Mouse (Mus musculus) limb, embryonic 15.5 days (tissue): ENCODE data around the gene Nudt2. TPM values are rescaled to one million over a fixed set of nuclear protein-coding genes. Genes with fewer than 3 reads are reported as not detected.

Source experiments
- ATAC-seq: fragments of 200-750 bp; cut with Nextera tagmentation; 2 replicates; pipeline ENCODE4 v1.8.0; 2017; ENCODE audit warnings: low read depth, moderate TSS enrichment; ENCODE audit not compliant: insufficient number of reproducible peaks, low FRiP score, low TSS enrichment
- H3K27ac ChIP-seq: fragments of 300-500 bp; sonication (generic); 2 replicates; pipeline ENCODE4 v1.5.1; 2015; ENCODE audit warnings: moderate library complexity, mild to moderate bottlenecking, inconsistent platforms
- H3K27me3 ChIP-seq: fragments of 300-500 bp; sonication (generic); 2 replicates; pipeline ENCODE4 v1.6.1; 2015; ENCODE audit warnings: inconsistent platforms
- H3K36me3 ChIP-seq: fragments of 300-500 bp; sonication (generic); 2 replicates; pipeline ENCODE4 v1.6.1; 2015; ENCODE audit warnings: inconsistent platforms
- H3K4me1 ChIP-seq: fragments of 300-500 bp; sonication (generic); 2 replicates; pipeline ENCODE4 v1.6.1; 2015; ENCODE audit warnings: inconsistent platforms
- H3K4me2 ChIP-seq: fragments of 300-500 bp; sonication (generic); 2 replicates; pipeline ENCODE4 v1.6.1; 2015; ENCODE audit warnings: mild to moderate bottlenecking, inconsistent platforms
- H3K4me3 ChIP-seq: fragments of 300-500 bp; sonication (generic); 2 replicates; pipeline ENCODE4 v1.5.1; 2015; ENCODE audit warnings: mild to moderate bottlenecking, inconsistent platforms
- H3K9ac ChIP-seq: fragments of 300-500 bp; sonication (generic); 2 replicates; pipeline ENCODE4 v1.6.1; 2015; ENCODE audit warnings: inconsistent platforms
- H3K9me3 ChIP-seq: fragments of 300-500 bp; sonication (generic); 2 replicates; pipeline ENCODE4 v1.6.1; 2016; ENCODE audit warnings: inconsistent platforms
- WGBS: fragments of 180-500 bp; shearing (Covaris S2); methylation state at CpG from one replicate; pipeline ENCODE4 v1.1.7; 2015; 5-methylcytosine and 5-hydroxymethylcytosine counted together
- polyA plus RNA-seq: library from polyadenylated mRNA; unstranded; fragments of >200 nt; fragmentation: Nextera tagmentation; extraction: Ambion mirVana; gene quantifications from 2 replicates; pipeline ENCODE4 v1.2.1, GENCODE M21; 2015

Nudt2 gene
- polyA plus RNA-seq, 1 experiment from 2014 or later: 45.5 TPM

GRCm38 (mm10) chr4:41497046-41497445 lies 32.1 kb downstream of the Nudt2 start:
- peak overlapping the region; percentile 33; the same call in 1 of the 2 replicates for H3K4me3 ChIP-seq
- 55% methylated on average over 5 of the region's 5 CpGs for WGBS
- H3K4me2 ChIP-seq: 0 out of 2 replicates have a peak overlapping the region, but pooled peaks have one; percentile 60
- H3K9ac ChIP-seq: no peak overlapping the region
- peaks cover 80% of the 10 kb centered on the region for H3K27me3 ChIP-seq
- H3K4me1 ChIP-seq: peaks cover 36% of the 10 kb centered on the region
- no peak for ATAC-seq
- no peaks in the 10 kb centered on the region for H3K9me3 ChIP-seq
- H3K27ac ChIP-seq: no peak overlapping the region
- H3K36me3 ChIP-seq: no peaks in the 10 kb centered on the region

GRCm38 (mm10) chr4:41497579-41497978 lies 32.6 kb downstream of the Nudt2 start:
- Histone ChIP-seq H3K36me3 (no peaks in the 10 kb centered on the region), H3K4me3 (peak overlapping the region; percentile 33), H3K4me1 (peaks cover 41% of the 10 kb centered on the region), H3K4me2 (peak overlapping the region; percentile 60), H3K9ac (0 out of 2 replicates have a peak overlapping the region, but pooled peaks have one; percentile 4), H3K27ac (no peak overlapping the region), H3K9me3 (no peaks in the 10 kb centered on the region), H3K27me3 (peaks cover 86% of the 10 kb centered on the region)
- WGBS: 7% methylated on average over 34 of the region's 34 CpGs
- ATAC-seq: no peak

DNA sequence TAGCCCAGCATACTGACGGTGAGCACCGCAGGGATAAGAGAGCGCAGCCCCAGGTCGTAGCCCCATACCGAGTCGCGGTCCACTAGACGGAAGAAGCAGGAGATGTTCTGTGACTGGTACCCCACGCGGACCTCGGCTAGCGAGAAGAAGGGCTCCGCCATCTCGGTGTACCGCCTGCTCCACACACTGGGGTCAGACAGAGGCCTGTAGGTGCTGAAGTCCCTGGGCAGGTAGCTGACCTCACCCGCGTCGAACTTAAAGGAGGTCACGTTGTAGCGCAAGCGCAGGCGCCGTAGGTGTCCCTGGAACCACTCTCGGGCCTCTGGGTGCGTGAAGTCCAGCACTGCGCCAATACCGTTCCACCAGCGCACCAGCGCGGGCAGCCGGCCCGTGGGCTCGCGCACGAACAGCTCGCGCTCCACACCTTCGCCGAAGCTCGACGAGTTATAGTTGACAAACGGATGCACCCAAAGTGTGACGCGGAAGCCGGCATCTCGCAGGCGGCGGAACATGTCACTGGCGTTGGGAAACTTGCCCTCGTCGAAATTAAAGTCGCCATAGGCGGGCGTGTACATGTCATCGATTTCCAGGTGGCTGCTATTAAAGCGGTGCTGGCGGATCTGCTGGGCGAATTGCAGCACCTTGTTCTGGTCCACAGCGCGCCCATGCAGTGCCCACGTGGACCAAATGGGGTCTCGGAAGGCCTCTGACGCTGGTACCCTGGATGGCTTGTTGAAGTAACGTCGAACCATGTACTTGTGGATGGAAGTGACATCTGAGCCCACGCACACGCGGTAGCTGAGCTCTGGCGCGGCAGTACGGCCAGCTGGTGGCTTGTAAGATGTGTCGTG lies 33.3 kb downstream of the Nudt2 start:
- no peak for ATAC-seq
- Histone ChIP-seq H3K9me3 (no peaks in the 10 kb centered on the region), H3K9ac (no peak overlapping the region), H3K27me3 (peaks cover 85% of the 10 kb centered on the region), H3K36me3 (no peaks in the 10 kb centered on the region), H3K4me3 (peak overlapping the region; percentile 33), H3K4me2 (peak overlapping the region; percentile 60), H3K4me1 (peaks cover 46% of the 10 kb centered on the region), H3K27ac (no peak overlapping the region)
- WGBS: 12% methylated on average over 72 of the region's 72 CpGs

DNA sequence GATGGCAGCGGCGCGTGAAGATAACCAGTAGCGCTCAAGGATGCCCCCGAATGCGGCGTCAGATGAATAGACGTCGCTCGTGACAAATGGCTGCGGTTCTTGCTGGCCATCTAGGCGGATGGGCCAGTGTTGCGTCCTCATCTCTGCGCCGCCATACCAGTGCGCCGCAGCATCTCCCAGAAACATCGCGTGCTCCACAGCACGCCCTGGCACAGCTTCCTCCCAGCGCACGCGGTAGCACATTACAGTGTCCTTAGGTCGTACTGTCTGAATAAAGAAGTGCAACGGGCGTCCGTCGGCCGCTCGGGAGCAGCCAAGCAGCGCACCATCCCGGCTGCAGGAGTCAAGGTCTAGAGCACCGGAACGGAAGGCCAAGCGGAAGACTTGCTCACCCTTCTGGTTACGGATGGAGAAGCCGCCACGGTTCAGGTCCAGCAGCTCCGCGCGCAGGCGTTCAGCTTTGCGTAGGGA lies 34.0 kb downstream of the Nudt2 start:
- no peaks in the 10 kb centered on the region for H3K9me3 ChIP-seq
- ATAC-seq: no peak
- no peaks in the 10 kb centered on the region for H3K36me3 ChIP-seq
- H3K4me2 ChIP-seq: peak overlapping the region; percentile 60
- H3K4me3 ChIP-seq: peak overlapping the region; percentile 33
- WGBS: 11% methylated on average over 43 of the region's 43 CpGs
- peaks cover 85% of the 10 kb centered on the region for H3K27me3 ChIP-seq
- peaks cover 46% of the 10 kb centered on the region for H3K4me1 ChIP-seq
- H3K9ac ChIP-seq: no peak overlapping the region
- H3K27ac ChIP-seq: no peak overlapping the region

- Histone ChIP-seq H3K4me3 (no peak overlapping the region), H3K4me1 (peaks cover 46% of the 10 kb centered on the region), H3K27ac (no peak overlapping the region), H3K9me3 (no peaks in the 10 kb centered on the region), H3K9ac (no peak overlapping the region), H3K27me3 (peaks cover 85% of the 10 kb centered on the region), H3K4me2 (no peak overlapping the region), H3K36me3 (no peaks in the 10 kb centered on the region)
- WGBS: 61% methylated on average over 8 of the region's 8 CpGs
- no peak for ATAC-seq
Measured at GRCm38 (mm10) chr4:41499619-41500018, 34.7 kb downstream of the Nudt2 start.

- peaks cover 79% of the 10 kb centered on the region for H3K27me3 ChIP-seq
- no peak for ATAC-seq
- H3K4me1 ChIP-seq: peaks cover 45% of the 10 kb centered on the region
- WGBS: 65% methylated on average over 4 of the region's 4 CpGs
- no peak overlapping the region for H3K4me3 ChIP-seq
- no peak overlapping the region for H3K27ac ChIP-seq
- H3K9ac ChIP-seq: no peak overlapping the region
- no peaks in the 10 kb centered on the region for H3K9me3 ChIP-seq
- H3K4me2 ChIP-seq: no peak overlapping the region
- no peaks in the 10 kb centered on the region for H3K36me3 ChIP-seq
Measured at GRCm38 (mm10) chr4:41500787-41501186, 35.8 kb downstream of the Nudt2 start.

GRCm38 (mm10) chr4:41502171-41502940 lies 37.4 kb downstream of the Nudt2 start:
- Histone ChIP-seq H3K9me3 (no peaks in the 10 kb centered on the region), H3K36me3 (no peaks in the 10 kb centered on the region), H3K4me3 (peak overlapping the region; percentile 43), H3K27me3 (peaks cover 71% of the 10 kb centered on the region), H3K4me1 (peaks cover 48% of the 10 kb centered on the region), H3K4me2 (peak overlapping the region; percentile 67), H3K9ac (peak overlapping the region; percentile 33; the same call in 1 of the 2 replicates), H3K27ac (peak overlapping the region; percentile 47)
- ATAC-seq: peak; percentile 50
- WGBS: 10% methylated on average over 20 of the region's 20 CpGs

GRCm38 (mm10) chr4:41502986-41503412 lies 38.0 kb downstream of the Nudt2 start, which contains the start of gene AI464131:
Gene AI464131, minus strand, starts transcription at chr4:41503076.
- H3K4me2 ChIP-seq: peak within 1 kb of the TSS; percentile 67
- WGBS: 1% methylated on average over 18 of the region's 18 CpGs
- peak within 1 kb of the TSS; percentile 47 for H3K27ac ChIP-seq
- H3K9ac ChIP-seq: peak within 1 kb of the TSS; percentile 33; the same call in 1 of the 2 replicates
- H3K4me3 ChIP-seq: peak within 1 kb of the TSS; percentile 43
- peaks cover 71% of the 10 kb centered on the region for H3K27me3 ChIP-seq
- peak; percentile 93 for ATAC-seq
- no peaks in the 10 kb centered on the region for H3K9me3 ChIP-seq
- no peaks in the 10 kb centered on the region for H3K36me3 ChIP-seq
- H3K4me1 ChIP-seq: peaks cover 47% of the 10 kb centered on the region

- peaks cover 35% of the 10 kb centered on the region for H3K4me1 ChIP-seq
- WGBS: 72% methylated on average over 5 of the region's 5 CpGs
- H3K36me3 ChIP-seq: no peaks in the 10 kb centered on the region
- no peak for ATAC-seq
- H3K27ac ChIP-seq: no peak overlapping the region
- H3K9ac ChIP-seq: no peak overlapping the region
- no peaks in the 10 kb centered on the region for H3K9me3 ChIP-seq
- no peak overlapping the region for H3K4me2 ChIP-seq
- no peak overlapping the region for H3K4me3 ChIP-seq
- peaks cover 66% of the 10 kb centered on the region for H3K27me3 ChIP-seq
Measured at GRCm38 (mm10) chr4:41504325-41504724, 39.4 kb downstream of the Nudt2 start.

DNA sequence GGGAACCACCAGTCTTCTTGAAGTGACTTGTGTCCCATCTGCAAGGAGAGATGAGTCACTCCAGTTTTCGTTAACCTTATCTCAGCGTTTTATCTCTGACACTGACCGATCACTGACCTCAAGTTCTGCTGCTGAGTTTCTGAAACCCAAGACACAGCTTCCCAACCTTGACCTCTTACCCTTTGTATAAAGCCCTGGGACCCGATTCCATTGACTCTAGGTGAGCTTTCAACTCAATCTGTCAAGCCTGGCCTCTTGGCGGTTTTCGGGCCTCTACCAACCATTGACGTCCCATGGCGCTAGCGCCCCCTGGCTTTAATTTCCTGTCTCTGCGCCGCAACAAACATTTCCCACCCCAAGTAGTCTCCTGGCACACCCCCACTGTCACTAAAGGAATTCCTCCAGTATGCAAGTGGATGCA lies 40.2 kb downstream of the Nudt2 start:
- no peaks in the 10 kb centered on the region for H3K36me3 ChIP-seq
- H3K4me2 ChIP-seq: no peak overlapping the region
- no peaks in the 10 kb centered on the region for H3K9me3 ChIP-seq
- ATAC-seq: no peak
- peaks cover 32% of the 10 kb centered on the region for H3K4me1 ChIP-seq
- no peak overlapping the region for H3K4me3 ChIP-seq
- H3K9ac ChIP-seq: no peak overlapping the region
- no peak overlapping the region for H3K27ac ChIP-seq
- WGBS: 57% methylated on average over 11 of the region's 11 CpGs
- peaks cover 58% of the 10 kb centered on the region for H3K27me3 ChIP-seq

DNA sequence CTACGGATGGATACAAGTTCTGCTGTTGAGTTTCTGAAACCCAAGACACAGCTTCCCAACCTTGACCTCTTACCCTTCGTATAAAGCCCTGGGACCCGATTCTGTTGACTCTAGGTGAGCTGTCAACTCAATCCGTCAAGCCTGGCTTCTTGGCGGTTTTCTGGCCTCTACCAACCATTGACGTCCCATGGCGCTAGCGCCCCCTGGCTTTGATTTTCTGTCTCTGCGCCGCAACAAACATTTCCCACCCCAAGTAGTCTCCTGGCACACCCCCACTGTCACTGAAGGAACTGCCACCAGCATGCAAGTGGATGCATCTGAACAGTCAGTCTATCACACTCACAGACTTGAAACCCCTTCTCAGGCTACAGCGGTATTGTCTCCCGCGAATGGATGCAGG lies 41.2 kb downstream of the Nudt2 start:
- no peak overlapping the region for H3K4me3 ChIP-seq
- no peak overlapping the region for H3K27ac ChIP-seq
- H3K9me3 ChIP-seq: no peaks in the 10 kb centered on the region
- WGBS: 14% methylated on average over 13 of the region's 13 CpGs
- H3K36me3 ChIP-seq: no peaks in the 10 kb centered on the region
- no peak overlapping the region; the same call in 1 of the 2 replicates for H3K4me2 ChIP-seq
- H3K4me1 ChIP-seq: peaks cover 32% of the 10 kb centered on the region
- ATAC-seq: no peak
- no peak overlapping the region for H3K9ac ChIP-seq
- H3K27me3 ChIP-seq: peaks cover 51% of the 10 kb centered on the region
